Mouse (Mus musculus): ENCODE measurements around the gene Cenpt. TPM values are rescaled to one million over a fixed set of nuclear protein-coding genes. Genes with fewer than 3 reads are reported as not detected.

Cenpt gene
- polyA plus RNA-seq, 1 experiment from 2014 or later = 58.1 TPM

- H3K4me2 ChIP-seq = peak within 1 kb of the TSS; percentile 60
- no peaks in the 10 kb centered on the region for H3K27me3 ChIP-seq (ENCODE audit: control insufficient read depth, insufficient read depth, low read length)
- H3K27ac ChIP-seq (ENCODE audit: low read depth, low read length) = no peak within 1 kb of the TSS
- peak within 1 kb of the TSS; percentile 86 for H3K9ac ChIP-seq (ENCODE audit: low read length)
- H3K9me3 ChIP-seq (ENCODE audit: control insufficient read depth, low read length) = no peaks in the 10 kb centered on the region
- peaks cover 16% of the 10 kb centered on the region for H3K4me1 ChIP-seq (ENCODE audit: control insufficient read depth, insufficient read depth, low read length)
- peaks cover 25% of the 10 kb centered on the region for H3K36me3 ChIP-seq (ENCODE audit: control insufficient read depth, insufficient read depth, low read length)
- DNase-seq (ENCODE audit: low spot score, missing footprints) (peak; percentile 99), ATAC-seq (ENCODE audit: low FRiP score) (peak; percentile 79)
- peak within 1 kb of the TSS; percentile 74 for H3K4me3 ChIP-seq (ENCODE audit: low read depth, low read length)
- WGBS = 2% methylated on average over 45 of the region's 45 CpGs
Observed at GRCm38 (mm10) chr8:105880754-105881520, 27.9 kb upstream of the Cenpt start, which contains the start of gene Edc4. Edc4 (plus strand) TSS chr8:105880881.

- Histone ChIP-seq H3K27me3 (ENCODE audit: control insufficient read depth, insufficient read depth, low read length) (no peaks in the 10 kb centered on the region), H3K4me1 (ENCODE audit: control insufficient read depth, insufficient read depth, low read length) (no peaks in the 10 kb centered on the region), H3K4me3 (ENCODE audit: low read depth, low read length) (no peak overlapping the region), H3K9me3 (ENCODE audit: control insufficient read depth, low read length) (no peaks in the 10 kb centered on the region), H3K4me2 (no peak overlapping the region), H3K27ac (ENCODE audit: low read depth, low read length) (no peak overlapping the region), H3K36me3 (ENCODE audit: control insufficient read depth, insufficient read depth, low read length) (peaks cover 29% of the 10 kb centered on the region), H3K9ac (ENCODE audit: low read length) (no peak overlapping the region)
- DNase-seq (ENCODE audit: low spot score, missing footprints) = no peak
- no peak for ATAC-seq (ENCODE audit: low FRiP score)
- WGBS = 91% methylated on average over 6 of the region's 6 CpGs
Observed at GRCm38 (mm10) chr8:105874301-105874700, 21.2 kb upstream of the Cenpt start.

- H3K9me3 ChIP-seq (ENCODE audit: control insufficient read depth, low read length) = no peaks in the 10 kb centered on the region
- no peaks in the 10 kb centered on the region for H3K27me3 ChIP-seq (ENCODE audit: control insufficient read depth, insufficient read depth, low read length)
- ATAC-seq (ENCODE audit: low FRiP score) (no peak), DNase-seq (ENCODE audit: low spot score, missing footprints) (no peak)
- peaks cover 13% of the 10 kb centered on the region for H3K4me1 ChIP-seq (ENCODE audit: control insufficient read depth, insufficient read depth, low read length)
- H3K4me2 ChIP-seq = no peak overlapping the region
- peaks cover 20% of the 10 kb centered on the region for H3K36me3 ChIP-seq (ENCODE audit: control insufficient read depth, insufficient read depth, low read length)
- no peak overlapping the region for H3K4me3 ChIP-seq (ENCODE audit: low read depth, low read length)
- no peak overlapping the region for H3K27ac ChIP-seq (ENCODE audit: low read depth, low read length)
- 82% methylated on average over 6 of the region's 6 CpGs for WGBS
- H3K9ac ChIP-seq (ENCODE audit: low read length) = no peak overlapping the region
Observed at GRCm38 (mm10) chr8:105866364-105867029, 13.4 kb upstream of the Cenpt start.

GRCm38 (mm10) chr8:105861951-105862350 lies 8.9 kb upstream of the Cenpt start:
- ATAC-seq (ENCODE audit: low FRiP score) (no peak), DNase-seq (ENCODE audit: low spot score, missing footprints) (no peak)
- H3K9me3 ChIP-seq (ENCODE audit: control insufficient read depth, low read length) = no peaks in the 10 kb centered on the region
- peak overlapping the region; percentile 95 for H3K4me3 ChIP-seq (ENCODE audit: low read depth, low read length)
- peak overlapping the region; percentile 93 for H3K9ac ChIP-seq (ENCODE audit: low read length)
- peaks cover 33% of the 10 kb centered on the region for H3K4me1 ChIP-seq (ENCODE audit: control insufficient read depth, insufficient read depth, low read length)
- peaks cover 10% of the 10 kb centered on the region for H3K36me3 ChIP-seq (ENCODE audit: control insufficient read depth, insufficient read depth, low read length)
- peak overlapping the region; percentile 86 for H3K4me2 ChIP-seq
- no peaks in the 10 kb centered on the region for H3K27me3 ChIP-seq (ENCODE audit: control insufficient read depth, insufficient read depth, low read length)
- no peak overlapping the region for H3K27ac ChIP-seq (ENCODE audit: low read depth, low read length)
- WGBS = 6% methylated on average over 1 of the region's 1 CpGs

- WGBS = under 1% methylated on average over 59 of the region's 59 CpGs
- Histone ChIP-seq H3K4me3 (ENCODE audit: low read depth, low read length) (peak within 1 kb of the TSS; percentile 95), H3K9me3 (ENCODE audit: control insufficient read depth, low read length) (no peaks in the 10 kb centered on the region), H3K9ac (ENCODE audit: low read length) (peak within 1 kb of the TSS; percentile 93), H3K4me1 (ENCODE audit: control insufficient read depth, insufficient read depth, low read length) (peaks cover 45% of the 10 kb centered on the region), H3K4me2 (peak within 1 kb of the TSS; percentile 86), H3K27ac (ENCODE audit: low read depth, low read length) (peak within 1 kb of the TSS; percentile 66), H3K36me3 (ENCODE audit: control insufficient read depth, insufficient read depth, low read length) (no peaks in the 10 kb centered on the region), H3K27me3 (ENCODE audit: control insufficient read depth, insufficient read depth, low read length) (no peaks in the 10 kb centered on the region)
- peak; percentile 97 for ATAC-seq (ENCODE audit: low FRiP score)
- peak; percentile 98 for DNase-seq (ENCODE audit: low spot score, missing footprints)
Observed at GRCm38 (mm10) chr8:105860143-105860981, 7.3 kb upstream of the Cenpt start, which contains the start of gene Nutf2. Nutf2 (plus strand) TSS chr8:105860580.

- no peaks in the 10 kb centered on the region for H3K27me3 ChIP-seq (ENCODE audit: control insufficient read depth, insufficient read depth, low read length)
- H3K36me3 ChIP-seq (ENCODE audit: control insufficient read depth, insufficient read depth, low read length) = no peaks in the 10 kb centered on the region
- H3K27ac ChIP-seq (ENCODE audit: low read depth, low read length) = no peak overlapping the region
- H3K4me1 ChIP-seq (ENCODE audit: control insufficient read depth, insufficient read depth, low read length) = peaks cover 45% of the 10 kb centered on the region
- no peak for DNase-seq (ENCODE audit: low spot score, missing footprints)
- no peaks in the 10 kb centered on the region for H3K9me3 ChIP-seq (ENCODE audit: control insufficient read depth, low read length)
- WGBS = 82% methylated on average over 5 of the region's 5 CpGs
- no peak overlapping the region for H3K4me2 ChIP-seq
- H3K4me3 ChIP-seq (ENCODE audit: low read depth, low read length) = no peak overlapping the region
- ATAC-seq (ENCODE audit: low FRiP score) = no peak
- no peak overlapping the region for H3K9ac ChIP-seq (ENCODE audit: low read length)
Observed at GRCm38 (mm10) chr8:105859314-105859713, 6.2 kb upstream of the Cenpt start.

GRCm38 (mm10) chr8:105858495-105858894 lies 5.4 kb upstream of the Cenpt start:
- ATAC-seq (ENCODE audit: low FRiP score) = no peak
- H3K4me2 ChIP-seq = no peak overlapping the region
- H3K36me3 ChIP-seq (ENCODE audit: control insufficient read depth, insufficient read depth, low read length) = no peaks in the 10 kb centered on the region
- H3K27me3 ChIP-seq (ENCODE audit: control insufficient read depth, insufficient read depth, low read length) = no peaks in the 10 kb centered on the region
- no peak overlapping the region for H3K4me3 ChIP-seq (ENCODE audit: low read depth, low read length)
- no peak overlapping the region for H3K9ac ChIP-seq (ENCODE audit: low read length)
- no peak overlapping the region for H3K27ac ChIP-seq (ENCODE audit: low read depth, low read length)
- DNase-seq (ENCODE audit: low spot score, missing footprints) = no peak
- WGBS = 79% methylated on average over 5 of the region's 5 CpGs
- no peaks in the 10 kb centered on the region for H3K9me3 ChIP-seq (ENCODE audit: control insufficient read depth, low read length)
- peaks cover 43% of the 10 kb centered on the region for H3K4me1 ChIP-seq (ENCODE audit: control insufficient read depth, insufficient read depth, low read length)

- Histone ChIP-seq H3K36me3 (ENCODE audit: control insufficient read depth, insufficient read depth, low read length) (no peaks in the 10 kb centered on the region), H3K27ac (ENCODE audit: low read depth, low read length) (no peak overlapping the region), H3K4me2 (peak overlapping the region; percentile 98), H3K4me1 (ENCODE audit: control insufficient read depth, insufficient read depth, low read length) (peaks cover 29% of the 10 kb centered on the region), H3K9ac (ENCODE audit: low read length) (peak overlapping the region; percentile 61), H3K27me3 (ENCODE audit: control insufficient read depth, insufficient read depth, low read length) (no peaks in the 10 kb centered on the region), H3K4me3 (ENCODE audit: low read depth, low read length) (peak overlapping the region; percentile 71), H3K9me3 (ENCODE audit: control insufficient read depth, low read length) (no peaks in the 10 kb centered on the region)
- DNase-seq (ENCODE audit: low spot score, missing footprints) = no peak
- WGBS = 26% methylated on average over 15 of the region's 15 CpGs
- no peak for ATAC-seq (ENCODE audit: low FRiP score)
Observed at GRCm38 (mm10) chr8:105856168-105856835, 3.2 kb upstream of the Cenpt start.
